Mouse (Mus musculus): ENCODE data around the gene Amn1. TPM values are rescaled to one million over a fixed set of nuclear protein-coding genes. Genes with fewer than 3 reads are reported as not detected.
A peak's percentile ranks its signal among the peaks of the same experiment; 100 is the strongest.

Gene Amn1
- polyA plus RNA-seq, 1 experiment from 2014 or later, result 26.0 TPM

GRCm38 (mm10) chr6:149152119-149152518 is 36.4 kb downstream of the Amn1 start:
- TF ChIP-seq EP300 (IDR thresholded peaks at IDR 0.05) (no peak), CTCF (IDR thresholded peaks at IDR 0.05) (no peak)
- Histone ChIP-seq H3K27me3 (replicated peaks; ENCODE audit: insufficient read depth, low read length) (no peaks in the 10 kb centered on the region), H3K9ac (replicated peaks; ENCODE audit: low read depth) (no peak overlapping the region), H3K36me3 (ENCODE audit: insufficient read depth, low read length) (0 out of 2 replicates have a peak, but pooled peaks cover 4% of the 10 kb centered on the region), H3K4me1 (ENCODE audit: insufficient read depth, low read depth, low read length) (no peaks in the 10 kb centered on the region), H3K4me3 (ENCODE audit: low read depth, low read length) (no peak overlapping the region), H3K27ac (ENCODE audit: low read length) (no peak overlapping the region), H3K4me2 (replicated peaks; ENCODE audit: low read depth, low read length) (no peak overlapping the region), H3K9me3 (ENCODE audit: low read length) (no peaks in the 10 kb centered on the region)
- 85% methylated on average over 2 of the region's 2 CpGs for WGBS
- ATAC-seq, result no peak
- DNase-seq (ENCODE audit: low spot score), result no peak

- Histone ChIP-seq H3K4me2 (replicated peaks; ENCODE audit: low read depth, low read length) (no peak overlapping the region), H3K27me3 (replicated peaks; ENCODE audit: insufficient read depth, low read length) (no peaks in the 10 kb centered on the region), H3K9ac (replicated peaks; ENCODE audit: low read depth) (no peak overlapping the region), H3K4me1 (ENCODE audit: insufficient read depth, low read depth, low read length) (no peaks in the 10 kb centered on the region), H3K9me3 (ENCODE audit: low read length) (no peaks in the 10 kb centered on the region), H3K27ac (ENCODE audit: low read length) (no peak overlapping the region), H3K36me3 (ENCODE audit: insufficient read depth, low read length) (peaks cover 4% of the 10 kb centered on the region; the same call in 1 of the 2 replicates), H3K4me3 (ENCODE audit: low read depth, low read length) (no peak overlapping the region)
- ATAC-seq, result no peak
- 57% methylated on average over 7 of the region's 7 CpGs for WGBS
- 0 out of 2 replicates have a peak, but pooled peaks have one; percentile 15 for TF ChIP-seq EP300 (IDR thresholded peaks at IDR 0.05)
- no peak for TF ChIP-seq CTCF (IDR thresholded peaks at IDR 0.05)
- no peak for DNase-seq (ENCODE audit: low spot score)
These were observed 39.9 kb downstream of the Amn1 start for GRCm38 (mm10) chr6:149148436-149149229.

GRCm38 (mm10) chr6:149145143-149145542 is 43.4 kb downstream of the Amn1 start:
- Histone ChIP-seq H3K4me2 (replicated peaks; ENCODE audit: low read depth, low read length) (no peak overlapping the region), H3K4me3 (ENCODE audit: low read depth, low read length) (no peak overlapping the region), H3K4me1 (ENCODE audit: insufficient read depth, low read depth, low read length) (no peaks in the 10 kb centered on the region; the same call in 1 of the 2 replicates), H3K36me3 (ENCODE audit: insufficient read depth, low read length) (no peaks in the 10 kb centered on the region; the same call in 1 of the 2 replicates), H3K9ac (replicated peaks; ENCODE audit: low read depth) (no peak overlapping the region), H3K9me3 (ENCODE audit: low read length) (no peaks in the 10 kb centered on the region), H3K27ac (ENCODE audit: low read length) (no peak overlapping the region), H3K27me3 (replicated peaks; ENCODE audit: insufficient read depth, low read length) (no peaks in the 10 kb centered on the region)
- DNase-seq (ENCODE audit: low spot score) (no peak), ATAC-seq (no peak)
- TF ChIP-seq CTCF (IDR thresholded peaks at IDR 0.05) (no peak), EP300 (IDR thresholded peaks at IDR 0.05) (no peak)
- 97% methylated on average over 1 of the region's 1 CpGs for WGBS

- H3K4me1 ChIP-seq (ENCODE audit: insufficient read depth, low read depth, low read length), result no peaks in the 10 kb centered on the region; the same call in 1 of the 2 replicates
- H3K36me3 ChIP-seq (ENCODE audit: insufficient read depth, low read length), result no peaks in the 10 kb centered on the region; the same call in 1 of the 2 replicates
- 3% methylated on average over 36 of the region's 36 CpGs for WGBS
- DNase-seq (ENCODE audit: low spot score), result peak; percentile 93
- H3K4me2 ChIP-seq (replicated peaks; ENCODE audit: low read depth, low read length), result peak overlapping the region; percentile 75
- no peaks in the 10 kb centered on the region for H3K9me3 ChIP-seq (ENCODE audit: low read length)
- H3K9ac ChIP-seq (replicated peaks; ENCODE audit: low read depth), result peak overlapping the region; percentile 64
- H3K27me3 ChIP-seq (replicated peaks; ENCODE audit: insufficient read depth, low read length), result no peaks in the 10 kb centered on the region
- H3K27ac ChIP-seq (ENCODE audit: low read length), result peak overlapping the region; percentile 77
- ATAC-seq, result peak; percentile 98
- peak overlapping the region; percentile 55 for H3K4me3 ChIP-seq (ENCODE audit: low read depth, low read length)
- TF ChIP-seq EP300 (IDR thresholded peaks at IDR 0.05), result no peak; the same call in 1 of the 2 replicates
- no peak for TF ChIP-seq CTCF (IDR thresholded peaks at IDR 0.05)
These were observed 46.9 kb downstream of the Amn1 start for GRCm38 (mm10) chr6:149141393-149142173.

GRCm38 (mm10) chr6:149139471-149139870 is 49.0 kb downstream of the Amn1 start, which contains the start of gene Etfbkmt:
Etfbkmt (plus strand) TSS chr6:149139849.
- WGBS, result 62% methylated on average over 1 of the region's 1 CpGs
- no peak for TF ChIP-seq EP300 (IDR thresholded peaks at IDR 0.05)
- no peak for TF ChIP-seq CTCF (IDR thresholded peaks at IDR 0.05)

GRCm38 (mm10) chr6:149139011-149139410 is 49.5 kb downstream of the Amn1 start:
- no peak overlapping the region for H3K9ac ChIP-seq (replicated peaks; ENCODE audit: low read depth)
- no peaks in the 10 kb centered on the region for H3K36me3 ChIP-seq (ENCODE audit: insufficient read depth, low read length)
- H3K27ac ChIP-seq (ENCODE audit: low read length), result no peak overlapping the region
- no peaks in the 10 kb centered on the region; the same call in 1 of the 2 replicates for H3K4me1 ChIP-seq (ENCODE audit: insufficient read depth, low read depth, low read length)
- no peak overlapping the region for H3K4me2 ChIP-seq (replicated peaks; ENCODE audit: low read depth, low read length)
- ATAC-seq, result no peak
- H3K4me3 ChIP-seq (ENCODE audit: low read depth, low read length), result no peak overlapping the region
- DNase-seq (ENCODE audit: low spot score), result no peak
- WGBS, result 81% methylated on average over 3 of the region's 3 CpGs
- H3K9me3 ChIP-seq (ENCODE audit: low read length), result no peaks in the 10 kb centered on the region
- no peaks in the 10 kb centered on the region for H3K27me3 ChIP-seq (replicated peaks; ENCODE audit: insufficient read depth, low read length)
- no peak for TF ChIP-seq CTCF (IDR thresholded peaks at IDR 0.05)
- no peak for TF ChIP-seq EP300 (IDR thresholded peaks at IDR 0.05)

More at GRCm38 (mm10) chr6:149139471-149139870, 49.0 kb downstream of the Amn1 start, which contains the start of gene Etfbkmt:
- no peak within 1 kb of the TSS for H3K9ac ChIP-seq (replicated peaks; ENCODE audit: low read depth)
- H3K36me3 ChIP-seq (ENCODE audit: insufficient read depth, low read length), result no peaks in the 10 kb centered on the region; the same call in 1 of the 2 replicates
- no peak within 1 kb of the TSS for H3K27ac ChIP-seq (ENCODE audit: low read length)
- no peak for ATAC-seq
- H3K4me3 ChIP-seq (ENCODE audit: low read depth, low read length), result no peak within 1 kb of the TSS
- H3K9me3 ChIP-seq (ENCODE audit: low read length), result no peaks in the 10 kb centered on the region
- no peak within 1 kb of the TSS for H3K4me2 ChIP-seq (replicated peaks; ENCODE audit: low read depth, low read length)
- H3K27me3 ChIP-seq (replicated peaks; ENCODE audit: insufficient read depth, low read length), result no peaks in the 10 kb centered on the region
- no peak for DNase-seq (ENCODE audit: low spot score)
- no peaks in the 10 kb centered on the region; the same call in 1 of the 2 replicates for H3K4me1 ChIP-seq (ENCODE audit: insufficient read depth, low read depth, low read length)

Data from lung, postnatal 0 days (tissue).